Mouse (Mus musculus) WW6 (cell line): ENCODE results near the gene Klra10.
"Not testable (repeated sequence)": the region's sequence is repeated elsewhere in the genome, so short reads cannot be mapped to it uniquely, and the experiment has no call there.

Experiments used
- DNase-seq: peaks from one replicate; pipeline ENCODE4 v3.0.0-alpha.2; 2013; ENCODE audit warnings: low read depth, low spot score

Klra10 gene

GRCm38 (mm10) chr6:130281828-130282227 is at the start of gene Klra10:
Gene Klra10 (minus strand): TSS chr6:130281928.
- DNase-seq, result not testable (repeated sequence)

DNA sequence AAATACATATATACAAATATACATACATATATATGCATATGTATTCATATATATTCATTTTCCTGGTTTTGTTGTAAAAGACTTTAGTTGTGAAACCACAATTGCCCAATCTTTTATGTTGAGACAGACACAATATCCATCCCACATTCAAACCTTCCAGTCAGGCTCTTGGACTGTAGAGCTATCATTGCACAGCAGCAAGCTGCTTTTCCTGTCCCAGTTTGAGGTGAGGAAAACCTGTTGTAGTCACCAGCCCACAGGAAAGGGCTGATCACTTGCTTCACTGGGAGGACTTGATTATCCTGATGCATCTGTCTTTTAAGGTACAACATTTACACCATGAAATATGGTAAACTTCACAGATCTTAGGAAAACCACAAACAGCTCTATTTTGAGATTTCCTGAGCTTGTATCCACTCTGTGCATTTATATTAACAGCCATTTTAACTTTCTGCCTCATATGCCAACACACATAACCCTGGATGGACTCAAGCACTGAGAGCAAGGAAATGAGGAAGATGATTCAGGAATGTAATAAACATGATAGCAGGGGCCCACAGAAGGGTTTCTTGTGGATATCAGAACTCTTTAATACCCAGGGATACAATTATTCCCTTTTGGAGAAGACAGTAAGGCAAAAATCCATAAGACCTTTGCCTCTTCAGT is 6.4 kb upstream of the Klra10 start:
- DNase-seq, result no peak

DNA sequence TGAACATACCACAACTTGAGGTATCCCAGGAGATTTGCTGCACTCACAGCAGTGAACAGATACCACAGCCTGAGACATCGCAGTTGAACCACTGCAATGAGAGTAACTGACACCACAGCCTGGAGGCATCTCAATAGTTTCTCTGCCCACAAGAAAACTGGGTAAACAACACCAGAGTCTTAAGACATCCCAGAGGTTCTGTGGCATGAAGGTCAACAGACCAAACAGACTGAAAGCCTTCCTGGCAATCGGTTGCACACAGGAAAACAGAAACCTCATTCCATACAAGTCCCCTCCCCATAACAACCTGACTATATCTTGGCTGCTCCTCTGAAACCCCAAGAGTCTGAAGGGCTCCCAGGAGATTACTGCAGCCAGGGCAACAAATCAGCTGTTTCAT is 26.4 kb downstream of the Klra10 start:
- DNase-seq, result no peak

DNA sequence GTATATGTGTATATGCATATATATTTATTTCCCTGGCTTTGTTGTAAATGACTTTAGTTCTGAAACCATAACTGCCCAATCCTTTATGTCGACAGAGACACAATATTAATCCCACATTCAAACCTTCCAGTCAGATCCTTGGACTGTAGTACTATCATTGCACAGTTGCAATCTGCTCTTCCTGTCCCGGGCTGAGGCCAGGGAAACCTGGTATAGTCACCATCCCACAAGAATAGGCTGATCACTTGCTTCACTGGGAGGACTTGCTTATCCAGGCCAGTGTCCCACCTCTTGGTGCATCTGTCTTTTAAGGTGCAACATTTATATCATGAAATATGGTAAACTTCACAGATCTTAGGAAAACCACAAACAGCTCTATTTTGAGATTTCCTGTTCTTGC is 44.2 kb downstream of the Klra10 start:
- no peak for DNase-seq

DNA sequence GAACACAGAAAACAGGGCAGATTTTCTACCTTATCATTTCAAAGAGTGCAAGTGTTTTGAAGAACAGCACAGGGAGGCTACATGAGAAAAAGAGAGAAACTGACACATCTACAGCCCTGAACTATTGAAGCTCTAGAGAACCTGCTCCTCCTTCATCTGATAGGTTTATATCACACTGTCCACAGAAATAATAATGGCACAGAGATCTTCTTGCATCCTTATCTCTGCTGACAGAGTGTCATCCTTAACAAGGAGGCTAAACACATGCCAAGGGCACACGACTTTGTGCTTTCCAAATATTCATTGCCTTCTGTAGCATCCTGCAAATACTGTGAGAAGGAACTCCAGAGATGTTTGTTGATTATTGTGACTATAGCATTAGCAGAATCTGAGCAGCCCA is 45.1 kb downstream of the Klra10 start:
- DNase-seq, result no peak

- no peak for DNase-seq
Observed at GRCm38 (mm10) chr6:130233222-130233621, 48.5 kb downstream of the Klra10 start, which contains the start of gene Klra7. Gene Klra7 (minus strand): TSS chr6:130233322.
